Mouse (Mus musculus) kidney, postnatal 4 days (tissue): Measurements from ENCODE around the gene Fhod1.
A peak's percentile ranks its signal among the peaks of the same experiment; 100 is the strongest.
"Not testable (repeated sequence)": the region's sequence is repeated elsewhere in the genome, so short reads cannot be mapped to it uniquely, and the experiment has no call there.

Experiments
- DNase-seq, 2 experiments: peaks; one replicate each; pipeline ENCODE4 v3.0.0; 2021; ENCODE audit warnings: mixed read lengths in 2 of 2

The Fhod1 gene

GRCm38 (mm10) chr8:105294776-105295175 is 53.0 kb downstream of the Fhod1 start:
- DNase-seq: no peak

GRCm38 (mm10) chr8:105293405-105293804 is 54.3 kb downstream of the Fhod1 start:
- no peak for DNase-seq

- no peak for DNase-seq
These were observed 55.3 kb downstream of the Fhod1 start for GRCm38 (mm10) chr8:105292471-105292870.

- DNase-seq: not testable (repeated sequence)
These were observed 56.0 kb downstream of the Fhod1 start for GRCm38 (mm10) chr8:105291802-105292201.

- DNase-seq: not testable (repeated sequence)
These were observed 56.4 kb downstream of the Fhod1 start for GRCm38 (mm10) chr8:105291364-105291763.

- DNase-seq: peak; percentile 98 to 99
These were observed 57.0 kb downstream of the Fhod1 start for GRCm38 (mm10) chr8:105290554-105291314.

GRCm38 (mm10) chr8:105289805-105290460 is 57.8 kb downstream of the Fhod1 start, which contains the start of gene 4931428F04Rik:
TSS of gene 4931428F04Rik (minus strand) at chr8:105289864.
- peak; percentile 64 to 75 for DNase-seq

- DNase-seq: peak; percentile 96 to 97
These were observed 58.6 kb downstream of the Fhod1 start for GRCm38 (mm10) chr8:105288958-105289732.

GRCm38 (mm10) chr8:105288231-105288630 is 59.5 kb downstream of the Fhod1 start:
- DNase-seq: no peak

GRCm38 (mm10) chr8:105286907-105287306 is 60.8 kb downstream of the Fhod1 start:
- no peak for DNase-seq

GRCm38 (mm10) chr8:105285514-105285913 is 62.2 kb downstream of the Fhod1 start:
- no peak for DNase-seq

GRCm38 (mm10) chr8:105283074-105283473 is 64.7 kb downstream of the Fhod1 start:
- DNase-seq: peak; percentile 66 to 74

GRCm38 (mm10) chr8:105282239-105282638 is 65.5 kb downstream of the Fhod1 start:
- DNase-seq: no peak

GRCm38 (mm10) chr8:105281821-105282220 is 65.9 kb downstream of the Fhod1 start:
- no peak for DNase-seq

GRCm38 (mm10) chr8:105280567-105280966 is 67.2 kb downstream of the Fhod1 start:
- no peak for DNase-seq
